Mouse (Mus musculus) adrenal gland, postnatal 0 days (tissue): ENCODE data around the gene Rpl7l1. TPM values are rescaled to one million over a fixed set of nuclear protein-coding genes. Genes with fewer than 3 reads are reported as not detected.

Experiments used
- polyA plus RNA-seq: library from polyadenylated mRNA; unstranded; fragments of >200 nt; fragmentation: Nextera tagmentation; extraction: Ambion mirVana; gene quantifications from 2 replicates; pipeline ENCODE4 v1.2.1, GENCODE M21; 2015

Gene Rpl7l1
- polyA plus RNA-seq, result 80.6 and 93.1 TPM in 2 replicates

GRCm38 (mm10) chr17:46782341-46783221, at the start of gene Rpl7l1:
TSS of gene Rpl7l1 (minus strand) at chr17:46782672.

GRCm38 (mm10) chr17:46772404-46773277, 9.8 kb downstream of the Rpl7l1 start, which contains the start of gene 2310039H08Rik:
TSS of gene 2310039H08Rik (plus strand) at chr17:46772635.

GRCm38 (mm10) chr17:46763544-46763943, 18.9 kb downstream of the Rpl7l1 start, which contains the start of gene Ptcra:
TSS of gene Ptcra (minus strand) at chr17:46763712.

GRCm38 (mm10) chr17:46751794-46752556, 30.5 kb downstream of the Rpl7l1 start, which contains the start of gene Cnpy3:
TSS of gene Cnpy3 (minus strand) at chr17:46752214.

GRCm38 (mm10) chr17:46728904-46729318, 53.6 kb downstream of the Rpl7l1 start, which contains the start of gene Gnmt:
TSS of gene Gnmt (minus strand) at chr17:46729168.

Other genes with a start within 250 kb of the Rpl7l1 start
- 5.8 and 6.3 TPM in 2 replicates for gene Cul9, start 236.3 kb downstream of the Rpl7l1 start, polyA plus RNA-seq
- 2.0 and 4.1 TPM in 2 replicates for gene Srf, start 226.5 kb downstream of the Rpl7l1 start, polyA plus RNA-seq
- 20.2 and 22.3 TPM in 2 replicates for gene Ptk7, start 153.2 kb downstream of the Rpl7l1 start, polyA plus RNA-seq
- gene Klc4, start 136.7 kb downstream of the Rpl7l1 start, polyA plus RNA-seq, result 21.7 and 29.3 TPM in 2 replicates
- gene Mrpl2, start 136.4 kb downstream of the Rpl7l1 start, polyA plus RNA-seq, result 91.3 and 138 TPM in 2 replicates
- gene Cul7, start 132.3 kb downstream of the Rpl7l1 start, polyA plus RNA-seq, result 22.6 and 24.3 TPM in 2 replicates
- 41.4 and 55.1 TPM in 2 replicates for gene Rrp36, start 108.3 kb downstream of the Rpl7l1 start, polyA plus RNA-seq
- 148 and 198 TPM in 2 replicates for gene Mea1, start 103.9 kb downstream of the Rpl7l1 start, polyA plus RNA-seq
- 82.8 and 111 TPM in 2 replicates for gene Klhdc3, start 101.8 kb downstream of the Rpl7l1 start, polyA plus RNA-seq
- gene Ppp2r5d, start 77.6 kb downstream of the Rpl7l1 start, polyA plus RNA-seq, result 32.7 and 36.4 TPM in 2 replicates
- 21.2 and 30.3 TPM in 2 replicates for gene Pex6, start 71.2 kb downstream of the Rpl7l1 start, polyA plus RNA-seq
- 15.0 and 25.6 TPM in 2 replicates for gene Gnmt, start 53.5 kb downstream of the Rpl7l1 start, polyA plus RNA-seq
- 40.2 and 56.1 TPM in 2 replicates for gene Cnpy3, start 30.5 kb downstream of the Rpl7l1 start, polyA plus RNA-seq
- gene Ptcra, start 19.0 kb downstream of the Rpl7l1 start, polyA plus RNA-seq, result 0.13 and 0.14 TPM in 2 replicates
- 150 and 176 TPM in 2 replicates for gene 2310039H08Rik, start 10.0 kb downstream of the Rpl7l1 start, polyA plus RNA-seq
- 3.5 and 4.2 TPM in 2 replicates for gene Bicral, start 75.8 kb upstream of the Rpl7l1 start, polyA plus RNA-seq
- 62.1 and 65.4 TPM in 2 replicates for gene Tbcc, start 108.0 kb upstream of the Rpl7l1 start, polyA plus RNA-seq
- gene Prph2, start 127.8 kb upstream of the Rpl7l1 start, polyA plus RNA-seq, result not detected in 2 replicates
- gene Ubr2, start 227.9 kb upstream of the Rpl7l1 start, polyA plus RNA-seq, result 8.7 and 16.5 TPM in 2 replicates